Mouse (Mus musculus) heart, postnatal 10 days (tissue): ENCODE data around the gene Acer3. TPM values are rescaled to one million over a fixed set of nuclear protein-coding genes. Genes with fewer than 3 reads are reported as not detected.
A peak's percentile ranks its signal among the peaks of the same experiment; 100 is the strongest.

Experiments used
- DNase-seq, 2 experiments: peaks; one replicate each; pipeline ENCODE4 v3.0.0; 2021
- intact Hi-C: fragments of 180-260 bp; cut with DNase I; formaldehyde crosslinking; loops from one replicate; pipeline ENCODE4 v1.15.1; 2025
- total RNA-seq, 2 experiments: library from RNA; stranded (reverse); gene quantifications; 2 replicates each; pipeline ENCODE4 v1.2.3; 2021

The Acer3 gene
- total RNA-seq: 10 to 100 TPM; 15.7 to 16.0 TPM

DNA sequence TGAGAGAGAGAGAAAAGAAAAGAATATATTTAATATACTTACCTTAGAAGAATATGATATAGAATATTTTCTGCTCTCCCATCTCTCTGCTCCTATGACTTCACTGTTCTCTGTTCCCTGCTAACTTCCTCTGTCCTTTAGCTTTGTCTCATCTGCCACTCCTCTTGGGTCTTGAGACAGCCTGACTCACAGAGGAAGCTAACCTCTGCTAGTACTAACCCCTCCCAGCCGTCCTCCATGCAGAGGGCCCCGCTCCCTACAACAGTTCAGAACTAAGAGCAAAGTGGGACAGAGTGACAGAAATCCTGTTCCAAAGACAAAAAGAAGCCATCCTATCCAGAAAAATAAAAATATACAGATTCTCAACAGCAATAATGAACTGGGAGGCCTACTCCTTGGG lies at the start of gene Acer3:
TSS of gene Acer3 (minus strand) at position 126 of the 400 bp plus-strand sequence.
- DNase-seq: no peak
- intact Hi-C loops: no loop called here

DNA sequence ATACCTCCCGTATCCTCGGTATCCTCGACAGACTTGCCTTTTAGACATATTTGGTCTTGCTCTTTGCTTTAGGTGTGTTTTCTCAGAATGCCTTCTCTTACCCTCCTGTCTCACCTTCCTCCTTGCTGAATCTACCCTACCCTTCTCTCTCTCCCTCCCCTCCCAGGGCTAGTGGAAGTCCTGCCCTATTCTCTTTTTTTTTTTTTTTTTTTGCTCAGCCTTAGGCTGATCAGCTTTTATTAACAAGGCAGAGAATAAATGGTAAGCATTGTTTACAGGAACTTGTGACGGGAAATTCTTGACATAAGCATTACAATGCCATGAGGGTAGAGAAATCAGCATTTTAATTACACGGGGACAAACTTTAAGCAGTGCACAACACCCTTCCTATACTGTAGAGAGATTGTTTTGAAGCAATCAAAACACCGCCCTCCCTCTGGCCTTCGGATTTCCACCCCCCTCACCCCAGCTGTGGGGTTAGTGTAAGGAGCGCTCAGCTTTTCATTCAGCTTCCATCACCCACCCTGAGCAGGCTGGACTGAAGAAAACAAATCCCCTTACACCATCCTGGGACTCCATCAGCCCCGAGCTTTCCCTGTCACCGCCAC lies 48.9 kb upstream of the Acer3 start:
- no peak for DNase-seq
- intact Hi-C loops: no loop called here

DNA sequence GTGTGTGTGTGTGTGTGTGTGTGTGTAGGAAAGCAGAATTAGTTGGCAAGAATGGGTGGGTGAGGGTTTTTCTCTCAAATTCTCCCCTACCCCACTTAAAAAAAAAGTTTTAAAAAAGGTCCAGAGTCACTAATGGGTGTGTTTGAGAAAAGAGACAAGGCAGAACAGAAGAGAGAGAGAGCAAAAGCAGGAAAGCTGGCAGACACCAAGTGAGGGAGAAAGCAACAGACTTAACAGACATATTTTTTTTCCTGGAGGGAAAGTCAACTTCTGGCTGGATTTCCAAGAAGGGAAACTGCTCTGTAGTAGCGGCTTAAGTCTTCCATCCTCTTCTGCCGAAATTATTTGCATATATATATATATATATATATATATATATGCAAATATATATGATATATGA lies 40.7 kb upstream of the Acer3 start:
- DNase-seq: no peak
- intact Hi-C loops: no loop called here

DNA sequence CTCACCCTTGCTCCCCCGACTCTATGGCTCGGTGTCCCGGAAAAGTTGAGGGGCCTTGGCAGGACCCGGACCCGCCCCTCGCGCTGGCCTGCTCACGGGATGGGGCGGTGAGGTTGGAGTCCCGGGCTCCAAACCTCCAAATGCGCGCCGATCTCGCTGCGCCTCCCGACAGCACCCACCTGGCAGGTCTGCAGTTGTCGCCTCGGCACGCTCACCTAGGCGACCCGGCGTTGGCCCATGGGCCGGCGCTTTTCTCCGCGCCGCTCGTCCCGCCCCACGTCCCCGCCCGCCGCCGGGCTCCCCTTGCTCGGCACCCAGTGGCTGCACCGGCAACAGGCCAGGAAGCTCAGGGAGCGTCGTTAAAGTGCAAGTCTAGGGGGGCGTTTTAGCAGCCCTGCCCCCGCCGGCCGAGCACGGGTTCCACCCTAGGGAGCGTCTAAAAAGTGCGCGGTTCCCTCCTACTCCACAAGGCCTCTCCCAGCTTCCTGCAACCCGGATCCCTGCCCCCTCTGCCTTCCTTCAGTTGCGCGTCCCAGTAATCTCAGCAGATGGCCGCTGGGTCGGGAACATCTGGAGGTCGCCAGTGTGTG lies 40.1 kb upstream of the Acer3 start, which contains the start of gene Tsku:
TSS of gene Tsku (minus strand) at position 266 of the 590 bp plus-strand sequence.
- peak; percentile 94 for DNase-seq
- intact Hi-C loops: no loop called here

DNA sequence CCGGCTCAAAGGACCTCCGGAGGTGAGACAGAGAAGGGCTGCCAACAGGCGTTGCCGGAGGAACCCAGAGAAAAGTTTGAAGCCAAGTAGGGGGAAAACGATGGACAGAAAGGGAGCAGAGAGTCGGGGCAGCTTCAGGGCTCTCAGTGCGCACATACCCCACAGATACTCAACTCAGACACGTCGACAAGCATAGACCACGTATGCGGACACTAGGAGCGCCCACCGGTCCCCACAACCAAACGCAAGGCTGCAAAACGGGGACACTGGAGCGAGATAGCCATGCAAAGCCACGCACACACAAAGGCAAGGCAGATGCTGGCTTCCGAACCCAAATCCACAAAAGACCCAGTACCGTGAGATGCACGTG lies 39.6 kb upstream of the Acer3 start:
- DNase-seq: no peak
- intact Hi-C loops: no loop called here

DNA sequence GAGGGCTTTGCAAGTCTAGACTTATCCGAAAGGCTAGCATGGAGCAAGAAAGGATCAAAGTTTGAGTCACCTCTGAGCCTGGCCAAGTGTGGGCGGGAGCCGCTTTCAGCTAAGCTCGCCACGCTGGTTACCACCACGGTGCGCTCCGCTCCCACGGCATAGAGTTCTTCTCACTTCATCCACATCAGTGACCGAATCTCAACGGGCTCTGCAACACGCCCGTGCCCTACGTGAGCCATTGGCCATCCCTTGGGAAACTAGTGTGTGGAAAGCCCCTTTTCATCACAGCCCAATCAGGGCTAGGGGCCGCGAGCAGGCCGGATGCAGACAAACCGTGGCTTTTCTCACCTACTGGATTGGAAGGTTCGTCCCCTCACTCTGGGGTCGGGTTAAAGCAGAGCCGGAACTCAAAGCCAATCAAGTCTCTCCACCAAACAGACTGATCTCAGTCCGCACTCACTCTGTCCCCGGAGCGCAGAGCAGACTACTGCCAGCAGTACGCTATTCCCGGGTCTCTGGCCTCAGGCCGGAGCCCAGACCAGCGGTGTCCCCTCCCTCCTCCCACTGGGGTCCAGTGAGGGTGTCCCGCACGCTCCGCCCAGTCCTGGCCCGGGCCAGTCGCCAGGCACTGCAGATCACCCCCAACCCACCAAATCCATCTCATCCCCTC lies 39.1 kb upstream of the Acer3 start:
- intact Hi-C loops: no loop called here
- peak; percentile 64 to 67 for DNase-seq

DNA sequence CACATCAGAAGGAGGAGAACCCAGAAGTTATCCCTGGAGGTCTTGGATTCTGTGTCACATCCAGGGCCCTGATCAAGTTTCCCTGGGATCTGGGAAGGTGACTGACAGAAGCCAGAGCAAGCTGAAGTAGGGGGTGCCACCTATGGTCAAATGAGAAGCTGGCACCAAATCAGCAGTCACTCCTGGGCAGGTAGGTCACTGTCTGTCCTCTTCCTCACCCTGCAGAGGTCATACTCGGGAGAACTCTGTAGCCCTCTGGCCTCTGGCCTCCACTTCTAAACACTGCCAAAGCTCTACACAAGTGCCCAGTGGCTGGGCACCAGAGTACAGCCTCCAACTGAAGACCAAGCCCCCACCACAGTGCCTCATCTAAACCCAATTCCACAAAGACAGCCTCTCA lies 37.0 kb upstream of the Acer3 start:
- DNase-seq: no peak
- intact Hi-C loops: no loop called here

DNA sequence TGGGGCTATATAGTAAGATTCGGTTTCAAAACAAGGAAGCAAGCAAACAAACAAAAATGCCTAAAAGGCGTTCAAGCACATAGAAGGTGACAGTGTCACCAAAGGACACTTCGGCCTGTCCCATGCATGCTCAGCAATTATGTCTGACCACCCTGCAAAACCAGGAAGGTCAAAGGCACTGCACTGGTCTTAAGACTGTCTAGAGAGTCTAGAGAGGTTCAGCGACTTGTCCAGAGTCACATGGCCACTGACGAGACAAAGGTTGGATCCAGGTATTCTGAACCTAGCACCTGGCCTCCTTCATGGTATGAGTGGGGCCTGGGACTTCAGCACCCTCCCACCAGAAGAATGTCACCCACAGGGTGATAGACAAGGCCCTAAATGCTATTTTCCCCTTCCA lies 36.3 kb upstream of the Acer3 start:
- no peak for DNase-seq
- intact Hi-C loops: no loop called here

DNA sequence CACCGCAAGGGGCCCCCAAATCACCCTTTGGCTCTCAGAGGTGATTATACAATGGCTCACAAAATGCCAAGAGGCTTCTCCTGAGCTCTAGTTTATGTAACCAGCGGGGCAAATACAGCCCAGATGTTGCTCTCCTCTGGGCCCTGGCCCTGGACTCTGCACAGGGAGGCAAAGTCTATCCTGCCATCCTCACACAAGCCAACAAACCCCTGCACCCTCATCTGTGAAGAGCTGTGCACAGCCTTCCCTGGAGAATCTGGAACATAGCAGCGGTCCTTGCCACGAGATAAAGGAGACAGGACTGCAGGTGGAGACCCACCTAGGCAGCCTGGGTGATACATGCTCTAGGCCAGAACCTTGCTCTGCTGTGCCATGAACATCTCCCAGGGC lies 33.9 kb upstream of the Acer3 start:
- intact Hi-C loops: no loop called here

DNA sequence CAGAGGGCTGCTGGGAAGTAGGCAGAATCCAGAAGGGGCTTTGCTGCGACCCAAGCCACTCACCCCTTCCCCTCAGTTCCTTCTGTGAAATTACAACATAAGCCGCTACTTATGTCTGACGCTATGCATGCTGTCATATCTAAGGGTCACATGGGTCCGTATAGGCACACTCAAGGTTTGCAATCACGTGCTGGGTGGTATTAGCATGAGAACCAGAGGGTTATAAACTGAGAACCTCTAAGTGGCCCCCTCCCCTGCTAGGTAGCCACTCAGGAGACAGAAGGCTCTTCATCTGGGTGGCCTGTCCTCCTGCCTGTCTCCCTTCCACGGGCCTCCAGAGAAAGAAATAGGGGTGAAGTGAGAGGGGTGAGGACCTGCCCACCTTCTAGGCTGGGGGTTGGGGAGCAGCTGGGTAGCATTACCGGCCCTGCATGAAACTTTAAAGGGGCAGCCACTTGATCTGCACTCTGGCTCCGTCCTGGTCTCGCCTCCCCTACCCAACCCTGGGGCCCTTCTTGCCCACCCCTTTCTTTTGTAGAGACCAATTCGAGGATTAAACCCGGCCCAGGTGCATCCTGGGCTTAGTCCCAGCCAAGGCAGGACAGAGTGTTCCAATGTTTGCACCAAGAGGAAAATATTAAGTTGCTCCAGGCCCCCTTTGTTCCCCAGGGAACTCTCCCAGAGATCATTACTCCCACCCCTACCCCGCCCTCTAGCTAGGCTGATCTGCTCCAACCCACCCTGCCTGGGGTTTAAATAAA lies 33.3 kb upstream of the Acer3 start:
- no peak for DNase-seq

More for the DNA sequence above, 33.9 kb upstream of the Acer3 start:
- DNase-seq: no peak

DNA sequence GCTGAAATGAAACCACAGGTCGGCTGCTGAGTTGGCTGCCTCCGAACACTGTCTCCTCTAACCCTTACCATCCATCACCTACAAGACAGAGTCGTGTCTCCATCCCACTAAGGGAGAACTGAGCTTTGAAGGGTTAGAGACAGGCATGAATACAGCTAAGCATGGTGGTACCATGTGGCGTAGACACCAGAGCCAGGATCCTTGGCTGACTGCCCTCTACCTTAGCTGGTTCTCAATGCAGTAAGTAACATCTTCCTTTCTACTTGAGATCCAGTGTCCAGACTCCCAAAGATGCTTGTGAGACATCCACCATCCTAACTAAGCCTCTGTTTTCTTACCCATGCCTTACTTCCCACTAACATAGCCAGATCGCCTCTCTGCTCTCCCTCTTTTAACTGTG lies 32.6 kb upstream of the Acer3 start:
- intact Hi-C loops: no loop called here
- DNase-seq: no peak

More for the DNA sequence above, 33.3 kb upstream of the Acer3 start:
- intact Hi-C loops: no loop called here

DNA sequence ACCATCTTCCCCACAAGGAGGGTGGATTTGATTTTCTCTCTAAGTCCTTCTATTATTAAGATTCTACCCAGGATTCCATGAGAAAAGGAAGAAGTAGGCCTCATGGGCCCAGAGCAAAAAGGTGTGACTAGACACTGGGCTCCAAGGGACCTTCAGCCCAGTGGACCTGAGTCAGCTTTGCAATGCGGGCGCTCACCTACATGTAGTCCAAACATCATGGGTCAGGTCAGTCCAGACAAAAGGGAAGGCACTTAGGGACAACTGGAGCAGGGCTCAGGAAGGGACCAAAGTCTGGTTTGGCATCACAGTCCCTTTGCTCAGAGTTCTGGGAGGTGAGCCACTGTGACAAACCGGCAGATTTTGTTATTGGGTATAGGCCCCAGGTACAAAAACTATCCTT lies 30.5 kb upstream of the Acer3 start:
- intact Hi-C loops: no loop called here
- DNase-seq: no peak

DNA sequence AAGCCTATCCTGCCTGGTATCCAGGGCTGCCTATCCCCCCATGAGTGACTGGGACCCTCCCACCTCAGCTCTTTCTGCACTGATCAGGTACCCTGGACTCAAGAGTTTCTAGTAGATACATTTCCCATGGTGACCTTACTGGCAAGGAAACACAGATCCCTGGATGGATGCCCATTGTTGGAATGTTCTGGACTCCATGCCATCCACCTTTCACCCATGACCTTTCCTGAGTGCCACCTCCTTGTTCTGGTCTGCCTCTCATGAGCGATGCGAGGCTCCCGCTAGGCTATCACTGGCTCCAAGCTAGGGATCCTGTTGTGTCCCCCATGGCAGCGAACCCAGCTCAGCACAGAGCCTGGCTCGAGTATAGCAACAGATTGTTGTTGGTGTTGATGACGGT lies 28.8 kb upstream of the Acer3 start:
- DNase-seq: no peak
- intact Hi-C loops: loop anchor here (1.0 kb wide), 2 partner anchors 80 to 97 kb away; no protein-coding TSS in a partner anchor

DNA sequence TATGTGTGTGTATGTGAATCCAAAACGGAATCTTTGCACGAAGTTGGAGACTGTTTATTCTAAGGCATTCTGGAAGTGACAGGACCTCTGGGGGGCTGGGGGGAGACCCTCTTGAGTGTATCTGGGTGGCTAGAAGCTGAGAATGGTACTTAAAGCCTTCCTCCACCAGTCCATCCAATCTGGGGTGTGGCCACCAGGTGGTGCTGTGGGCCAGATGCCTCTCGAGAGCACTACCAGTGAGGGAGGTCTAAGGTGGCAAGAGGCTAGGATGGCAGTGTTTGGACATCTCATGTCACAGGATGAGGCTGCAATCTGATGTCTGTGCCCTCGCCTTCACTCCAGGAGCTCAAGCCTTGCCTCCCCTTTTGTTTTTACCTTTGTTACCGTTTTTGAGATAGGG lies 28.1 kb upstream of the Acer3 start:
- intact Hi-C loops: loop anchor here (1.0 kb wide), 2 partner anchors 81 to 98 kb away; no protein-coding TSS in a partner anchor
- peak; percentile 84 to 93 for DNase-seq

DNA sequence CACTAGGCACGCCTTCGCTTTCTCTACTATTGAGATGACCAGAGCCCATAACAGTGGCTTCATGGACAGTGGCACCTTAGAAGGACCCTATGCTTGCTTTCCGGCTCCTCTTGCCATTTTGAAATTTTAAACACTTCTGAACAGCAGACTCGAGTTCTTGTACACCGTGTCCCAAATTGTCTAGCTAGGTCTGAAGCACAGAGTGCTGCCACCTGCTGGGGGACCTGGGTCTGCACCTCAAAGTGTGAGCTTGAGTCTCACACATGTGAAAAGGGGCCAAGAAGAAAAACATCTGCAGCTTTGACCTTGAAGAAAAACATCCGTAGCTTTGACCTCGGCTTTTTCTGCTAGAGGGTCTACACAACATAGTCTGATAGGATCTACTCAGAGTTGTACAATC lies 27.0 kb upstream of the Acer3 start:
- intact Hi-C loops: no loop called here
- peak; percentile 66 to 83 for DNase-seq

DNA sequence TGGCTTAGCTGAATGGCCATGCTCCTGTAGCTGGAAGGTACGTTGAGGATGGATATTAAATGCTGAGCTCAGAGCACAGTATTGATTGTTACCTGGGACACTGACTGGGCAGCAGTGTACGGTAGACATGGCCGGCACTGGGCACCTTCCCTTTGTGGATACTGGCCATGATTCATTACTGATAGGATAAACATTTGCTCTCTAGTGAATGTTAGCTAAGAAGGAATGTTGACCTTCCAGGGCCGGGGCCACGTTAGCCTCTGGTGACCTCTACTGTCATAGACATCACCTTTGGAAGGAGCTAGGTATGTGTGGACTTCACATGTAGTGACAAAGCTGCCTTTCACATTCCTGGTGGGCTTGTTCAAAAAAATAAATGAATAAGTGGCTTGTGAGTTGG lies 26.5 kb upstream of the Acer3 start:
- DNase-seq: no peak
- intact Hi-C loops: no loop called here

DNA sequence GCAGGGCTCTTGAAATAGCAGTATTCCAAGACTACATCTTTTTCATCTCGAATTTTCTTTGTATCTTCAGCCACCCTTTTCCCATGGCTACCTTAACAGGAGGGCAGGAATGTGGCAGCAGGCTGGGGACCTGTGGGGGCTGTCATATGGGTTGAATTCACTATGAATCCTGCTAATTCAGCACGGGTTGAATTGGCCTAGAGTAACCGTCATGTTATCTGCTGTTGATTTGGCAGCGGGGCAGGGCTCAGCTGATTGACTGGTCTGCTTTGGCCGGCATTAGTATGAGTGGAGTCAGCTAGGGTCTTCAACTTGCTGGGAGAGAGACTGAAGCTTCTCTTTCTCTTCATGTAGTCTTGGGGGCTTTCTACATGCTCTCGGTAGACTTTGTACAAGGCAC lies 24.0 kb upstream of the Acer3 start:
- peak in 1 of 2 experiments; percentile 43 for DNase-seq

DNA sequence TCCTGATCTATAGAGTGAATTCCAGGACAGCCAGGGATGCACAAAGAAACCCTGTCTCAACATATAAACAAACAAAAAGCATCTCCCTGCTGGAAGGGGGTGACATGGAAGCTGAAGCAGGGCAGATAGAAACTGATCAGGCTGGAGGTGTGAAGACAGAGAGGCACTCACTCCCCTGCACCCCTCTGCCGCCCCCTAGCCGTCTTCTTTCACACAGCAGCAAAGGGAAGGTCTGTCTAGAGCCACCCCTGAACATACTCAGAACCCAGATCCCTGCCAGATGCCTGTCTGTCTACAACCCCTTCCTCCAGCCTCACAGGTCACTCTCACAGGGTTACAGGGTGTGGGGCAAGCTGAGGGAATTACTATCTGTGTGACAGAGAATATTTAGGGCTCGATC lies 23.4 kb upstream of the Acer3 start:
- DNase-seq: peak; percentile 53 to 71
- intact Hi-C loops: loop anchor here (5.0 kb wide), 2 partner anchors 37 to 152 kb away; no protein-coding TSS in a partner anchor

More for the DNA sequence above, 24.0 kb upstream of the Acer3 start:
- intact Hi-C loops: no loop called here

DNA sequence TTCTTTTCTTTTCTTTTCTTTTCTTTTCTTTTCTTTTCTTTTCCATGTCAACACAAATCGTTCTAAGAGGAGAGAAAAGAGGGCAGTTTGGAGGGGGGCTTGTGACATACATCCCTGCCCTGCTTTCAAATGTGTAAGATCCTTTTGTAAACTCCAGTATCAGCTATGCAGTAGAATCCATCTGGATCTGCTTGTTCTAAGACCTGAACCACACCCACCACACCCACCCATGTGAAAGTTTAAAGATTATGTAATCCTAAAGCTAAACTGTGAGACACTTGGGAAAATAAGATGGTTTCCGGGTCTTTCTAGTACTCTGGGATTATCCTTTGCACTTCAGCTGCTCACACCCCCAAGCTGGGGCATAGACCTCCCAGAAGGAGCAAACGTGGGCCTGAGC lies 21.2 kb upstream of the Acer3 start:
- DNase-seq: no peak
- intact Hi-C loops: loop anchor here (5.0 kb wide), 2 partner anchors 35 to 150 kb away; no protein-coding TSS in a partner anchor

DNA sequence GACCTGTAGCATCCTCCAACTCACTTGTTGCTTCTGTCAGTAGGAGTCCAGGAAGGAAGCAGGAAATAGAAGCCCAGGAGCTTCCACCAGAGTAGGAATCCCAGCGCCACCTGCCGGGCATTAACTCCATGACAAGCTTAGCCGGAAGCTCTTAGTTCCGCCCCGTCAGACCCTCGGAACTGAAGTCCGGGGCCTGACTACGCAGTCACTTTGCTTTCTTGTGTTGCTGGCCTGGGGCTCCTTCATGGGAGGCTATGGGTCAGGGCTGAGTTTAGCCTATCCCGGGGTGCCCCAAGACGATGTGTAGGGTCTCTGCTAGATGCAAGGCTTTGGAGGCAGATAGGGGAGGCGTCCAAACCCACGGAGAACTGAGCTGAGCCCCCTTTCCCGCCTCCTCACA lies 20.5 kb upstream of the Acer3 start:
- intact Hi-C loops: loop anchor here (1.0 to 5.0 kb wide), 5 partner anchors 19 to 187 kb away; no protein-coding TSS in a partner anchor
- DNase-seq: peak; percentile 90 to 93

DNA sequence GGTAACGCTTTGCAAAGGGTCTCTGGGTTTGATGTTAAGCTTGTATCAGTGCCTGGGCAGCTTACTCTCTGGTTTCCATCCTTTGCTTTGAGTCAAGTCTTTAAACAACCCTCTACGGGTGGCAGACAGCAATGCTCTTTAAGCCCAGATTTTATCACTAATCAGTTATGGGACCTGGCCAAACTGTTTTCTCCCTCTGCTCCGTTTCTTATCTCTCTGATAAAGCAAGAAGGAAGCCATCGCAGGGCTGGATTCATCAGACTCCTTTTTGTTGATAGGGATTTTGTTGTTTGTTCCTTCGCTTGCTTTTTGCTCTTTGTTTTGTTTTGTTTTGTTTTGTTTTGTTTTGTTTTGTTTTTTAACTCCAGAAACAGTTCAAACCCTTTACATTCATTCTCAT lies 19.3 kb upstream of the Acer3 start:
- intact Hi-C loops: loop anchor here (2.0 to 5.0 kb wide), 3 partner anchors 18 to 148 kb away; no protein-coding TSS in a partner anchor
- no peak for DNase-seq
